Mouse (Mus musculus): ENCODE measurements at regions not wholly inside any gene's neighbourhood (a gene's known extent, or its start where the extent isn't known, plus 50 kb on each side); places are given as distances from the start of the nearest gene placed in this dataset.

DNA sequence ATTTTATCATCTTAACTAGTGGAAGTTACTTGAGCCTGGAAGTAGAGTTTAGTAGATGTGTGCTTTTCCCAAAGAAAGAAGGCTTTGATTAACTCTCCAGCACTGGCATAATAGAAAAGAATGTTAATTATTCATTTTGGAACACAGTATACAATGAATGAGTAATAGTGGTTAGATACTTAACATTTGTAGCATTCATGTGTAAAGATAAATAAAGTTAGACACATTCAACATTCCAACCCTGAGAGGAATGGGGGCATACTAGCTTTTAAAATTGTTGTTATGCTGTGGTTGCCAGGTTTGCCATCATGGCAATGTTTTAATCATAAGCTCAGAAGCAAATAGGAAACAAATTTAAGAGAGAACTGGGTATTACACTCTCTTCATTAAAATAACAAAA is 586.3 kb upstream of the Frg1 start:
- TF ChIP-seq CTCF (conservative IDR thresholded peaks at IDR 0.05; ENCODE audit: insufficient read depth, insufficient read length, low read depth, low read length) (no peak), POLR2A (IDR thresholded peaks at IDR 0.05; ENCODE audit: low read depth, low read length) (no peak)
- no peak overlapping the region for H3K4me3 ChIP-seq (ENCODE audit: insufficient read depth, low read depth, low read length)
- H3K27me3 ChIP-seq (replicated peaks; ENCODE audit: control insufficient read depth, insufficient read depth, low read length): no peaks in the 10 kb centered on the region
- no peak for DNase-seq
- no peak overlapping the region for H3K27ac ChIP-seq (ENCODE audit: insufficient read depth, low read depth, low read length)
- no peaks in the 10 kb centered on the region for H3K4me1 ChIP-seq (ENCODE audit: control insufficient read depth, insufficient read depth, low read length)
- H3K36me3 ChIP-seq (ENCODE audit: control insufficient read depth, insufficient read depth, low read length): no peaks in the 10 kb centered on the region

- Histone ChIP-seq H3K4me3 (ENCODE audit: insufficient read depth, low read depth, low read length) (no peak overlapping the region), H3K36me3 (ENCODE audit: control insufficient read depth, insufficient read depth, low read length) (no peaks in the 10 kb centered on the region), H3K27me3 (replicated peaks; ENCODE audit: control insufficient read depth, insufficient read depth, low read length) (no peaks in the 10 kb centered on the region), H3K27ac (ENCODE audit: insufficient read depth, low read depth, low read length) (no peak overlapping the region), H3K4me1 (ENCODE audit: control insufficient read depth, insufficient read depth, low read length) (no peaks in the 10 kb centered on the region)
- 35% methylated on average over 8 of the region's 8 CpGs for WGBS
- TF ChIP-seq POLR2A (IDR thresholded peaks at IDR 0.05; ENCODE audit: low read depth, low read length): no peak
- TF ChIP-seq CTCF (conservative IDR thresholded peaks at IDR 0.05; ENCODE audit: insufficient read depth, insufficient read length, low read depth, low read length): no peak
- DNase-seq: no peak
These were observed 572.2 kb upstream of the Frg1 start for GRCm38 (mm10) chr8:41989040-41989501.

DNA sequence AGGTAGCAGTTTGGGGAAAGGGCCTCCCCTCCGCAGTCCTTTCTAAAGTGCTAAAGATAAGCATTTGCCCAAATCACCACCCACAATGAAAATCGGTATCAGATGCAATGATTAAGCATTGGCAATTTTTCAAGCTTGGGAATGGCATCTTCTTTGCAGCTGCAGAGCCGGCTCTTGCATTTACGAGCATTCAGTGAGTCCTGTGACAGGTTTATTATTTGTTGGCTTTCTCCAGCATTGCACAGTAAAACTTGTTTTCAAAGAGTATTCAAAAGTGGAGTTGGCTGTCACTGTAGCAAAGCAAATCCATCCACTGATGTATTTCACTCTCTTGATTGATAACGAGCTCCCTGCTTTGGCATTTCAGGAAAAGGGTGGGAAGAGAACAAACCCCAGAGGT is 571.3 kb upstream of the Frg1 start:
- Histone ChIP-seq H3K27me3 (replicated peaks; ENCODE audit: control insufficient read depth, insufficient read depth, low read length) (no peaks in the 10 kb centered on the region), H3K27ac (ENCODE audit: insufficient read depth, low read depth, low read length) (no peak overlapping the region), H3K4me3 (ENCODE audit: insufficient read depth, low read depth, low read length) (no peak overlapping the region), H3K4me1 (ENCODE audit: control insufficient read depth, insufficient read depth, low read length) (no peaks in the 10 kb centered on the region), H3K36me3 (ENCODE audit: control insufficient read depth, insufficient read depth, low read length) (no peaks in the 10 kb centered on the region)
- 30% methylated on average over 5 of the region's 5 CpGs for WGBS
- DNase-seq: no peak
- TF ChIP-seq CTCF (conservative IDR thresholded peaks at IDR 0.05; ENCODE audit: insufficient read depth, insufficient read length, low read depth, low read length) (no peak), POLR2A (IDR thresholded peaks at IDR 0.05; ENCODE audit: low read depth, low read length) (no peak)

GRCm38 (mm10) chr8:41987417-41987816 is 570.5 kb upstream of the Frg1 start:
- Histone ChIP-seq H3K4me3 (ENCODE audit: insufficient read depth, low read depth, low read length) (no peak overlapping the region), H3K4me1 (ENCODE audit: control insufficient read depth, insufficient read depth, low read length) (no peaks in the 10 kb centered on the region), H3K27me3 (replicated peaks; ENCODE audit: control insufficient read depth, insufficient read depth, low read length) (no peaks in the 10 kb centered on the region), H3K27ac (ENCODE audit: insufficient read depth, low read depth, low read length) (no peak overlapping the region), H3K36me3 (ENCODE audit: control insufficient read depth, insufficient read depth, low read length) (no peaks in the 10 kb centered on the region)
- TF ChIP-seq CTCF (conservative IDR thresholded peaks at IDR 0.05; ENCODE audit: insufficient read depth, insufficient read length, low read depth, low read length) (no peak), POLR2A (IDR thresholded peaks at IDR 0.05; ENCODE audit: low read depth, low read length) (no peak)
- DNase-seq: no peak

- WGBS: 70% methylated on average over 2 of the region's 2 CpGs
- DNase-seq: no peak
- TF ChIP-seq CTCF (conservative IDR thresholded peaks at IDR 0.05; ENCODE audit: insufficient read depth, insufficient read length, low read depth, low read length) (no peak), POLR2A (IDR thresholded peaks at IDR 0.05; ENCODE audit: low read depth, low read length) (no peak)
- Histone ChIP-seq H3K36me3 (ENCODE audit: control insufficient read depth, insufficient read depth, low read length) (no peaks in the 10 kb centered on the region), H3K4me1 (ENCODE audit: control insufficient read depth, insufficient read depth, low read length) (no peaks in the 10 kb centered on the region), H3K27ac (ENCODE audit: insufficient read depth, low read depth, low read length) (no peak overlapping the region), H3K4me3 (ENCODE audit: insufficient read depth, low read depth, low read length) (no peak overlapping the region), H3K27me3 (replicated peaks; ENCODE audit: control insufficient read depth, insufficient read depth, low read length) (no peaks in the 10 kb centered on the region)
These were observed 555.5 kb upstream of the Frg1 start for GRCm38 (mm10) chr8:41972416-41972815.

GRCm38 (mm10) chr8:41970536-41970935 is 553.7 kb upstream of the Frg1 start:
- H3K4me1 ChIP-seq (ENCODE audit: control insufficient read depth, insufficient read depth, low read length): no peaks in the 10 kb centered on the region
- no peak overlapping the region for H3K4me3 ChIP-seq (ENCODE audit: insufficient read depth, low read depth, low read length)
- no peak for DNase-seq
- no peak overlapping the region for H3K27ac ChIP-seq (ENCODE audit: insufficient read depth, low read depth, low read length)
- H3K36me3 ChIP-seq (ENCODE audit: control insufficient read depth, insufficient read depth, low read length): no peaks in the 10 kb centered on the region
- TF ChIP-seq POLR2A (IDR thresholded peaks at IDR 0.05; ENCODE audit: low read depth, low read length) (no peak), CTCF (conservative IDR thresholded peaks at IDR 0.05; ENCODE audit: insufficient read depth, insufficient read length, low read depth, low read length) (no peak)
- H3K27me3 ChIP-seq (replicated peaks; ENCODE audit: control insufficient read depth, insufficient read depth, low read length): no peaks in the 10 kb centered on the region
- WGBS: 89% methylated on average over 3 of the region's 3 CpGs

GRCm38 (mm10) chr8:41969408-41969807 is 552.5 kb upstream of the Frg1 start:
- TF ChIP-seq CTCF (conservative IDR thresholded peaks at IDR 0.05; ENCODE audit: insufficient read depth, insufficient read length, low read depth, low read length): no peak
- TF ChIP-seq POLR2A (IDR thresholded peaks at IDR 0.05; ENCODE audit: low read depth, low read length): no peak
- no peak overlapping the region for H3K27ac ChIP-seq (ENCODE audit: insufficient read depth, low read depth, low read length)
- no peaks in the 10 kb centered on the region for H3K4me1 ChIP-seq (ENCODE audit: control insufficient read depth, insufficient read depth, low read length)
- H3K4me3 ChIP-seq (ENCODE audit: insufficient read depth, low read depth, low read length): no peak overlapping the region
- H3K27me3 ChIP-seq (replicated peaks; ENCODE audit: control insufficient read depth, insufficient read depth, low read length): no peaks in the 10 kb centered on the region
- H3K36me3 ChIP-seq (ENCODE audit: control insufficient read depth, insufficient read depth, low read length): no peaks in the 10 kb centered on the region
- 36% methylated on average over 3 of the region's 3 CpGs for WGBS
- DNase-seq: no peak

GRCm38 (mm10) chr8:41964088-41964487 is 547.2 kb upstream of the Frg1 start:
- no peak overlapping the region for H3K27ac ChIP-seq (ENCODE audit: insufficient read depth, low read depth, low read length)
- H3K4me1 ChIP-seq (ENCODE audit: control insufficient read depth, insufficient read depth, low read length): no peaks in the 10 kb centered on the region
- no peaks in the 10 kb centered on the region for H3K36me3 ChIP-seq (ENCODE audit: control insufficient read depth, insufficient read depth, low read length)
- TF ChIP-seq CTCF (conservative IDR thresholded peaks at IDR 0.05; ENCODE audit: insufficient read depth, insufficient read length, low read depth, low read length): no peak
- TF ChIP-seq POLR2A (IDR thresholded peaks at IDR 0.05; ENCODE audit: low read depth, low read length): no peak
- no peak for DNase-seq
- no peaks in the 10 kb centered on the region for H3K27me3 ChIP-seq (replicated peaks; ENCODE audit: control insufficient read depth, insufficient read depth, low read length)
- H3K4me3 ChIP-seq (ENCODE audit: insufficient read depth, low read depth, low read length): no peak overlapping the region

Measured in kidney, adult 2 months (tissue).